Mouse (Mus musculus) 3134 (cell line): Measurements from ENCODE around the gene Zbtb48.

Experiments used
- DNase-seq: peaks from one replicate; pipeline ENCODE4 v3.0.0-alpha.2; 2011; ENCODE audit warnings: low spot score; ENCODE audit not compliant: insufficient read length; ENCODE audit errors: extremely low read depth

The Zbtb48 gene

GRCm38 (mm10) chr4:152029997-152030396 is 2.5 kb upstream of the Zbtb48 start:
- DNase-seq: no peak

- no peak for DNase-seq
Observed at GRCm38 (mm10) chr4:152029087-152029486, 1.6 kb upstream of the Zbtb48 start.

DNA sequence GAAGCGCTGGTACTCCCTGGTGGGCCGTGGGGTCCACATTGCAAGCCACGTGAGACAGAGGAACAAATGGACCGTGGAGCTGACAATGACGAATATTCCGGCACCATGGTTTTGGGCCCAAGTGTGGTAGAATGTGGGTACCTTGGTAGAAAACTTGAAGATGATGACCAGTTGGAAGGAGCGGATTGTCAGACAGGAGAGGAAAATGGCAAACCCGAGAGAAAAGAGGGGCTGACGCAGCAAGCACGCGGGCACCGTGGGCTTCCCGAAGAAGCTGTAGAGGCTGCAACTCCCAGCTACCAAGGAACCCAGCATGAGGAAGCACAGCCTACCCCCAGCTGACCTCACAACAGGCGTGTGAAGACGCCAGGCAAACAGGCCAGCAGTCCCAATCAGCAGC is 985 bp upstream of the Zbtb48 start:
- no peak for DNase-seq

- no peak for DNase-seq
Observed at GRCm38 (mm10) chr4:152026751-152027508, 541 bp downstream of the Zbtb48 start.

- DNase-seq: no peak
Observed at GRCm38 (mm10) chr4:152024525-152024924, 2.9 kb downstream of the Zbtb48 start.

DNA sequence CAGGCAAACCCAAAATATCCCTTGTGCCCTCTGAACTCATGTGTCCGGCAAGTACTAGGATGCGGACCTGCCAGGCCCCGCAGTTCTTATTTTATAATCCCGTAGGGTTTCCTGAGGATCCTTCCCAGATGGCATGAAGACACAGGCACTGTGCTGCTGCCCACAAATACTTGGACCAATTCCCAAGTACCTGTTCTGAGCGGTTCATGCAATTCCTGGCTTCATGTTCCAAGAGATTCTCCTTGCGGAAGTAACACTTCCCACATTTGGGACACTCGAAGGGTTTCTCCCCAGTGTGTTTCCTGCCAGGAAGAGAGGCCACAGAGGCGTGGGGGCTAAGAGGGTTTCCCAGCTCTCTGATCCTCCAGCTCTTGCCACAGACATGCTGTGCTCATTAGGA is 5.0 kb downstream of the Zbtb48 start:
- no peak for DNase-seq

DNA sequence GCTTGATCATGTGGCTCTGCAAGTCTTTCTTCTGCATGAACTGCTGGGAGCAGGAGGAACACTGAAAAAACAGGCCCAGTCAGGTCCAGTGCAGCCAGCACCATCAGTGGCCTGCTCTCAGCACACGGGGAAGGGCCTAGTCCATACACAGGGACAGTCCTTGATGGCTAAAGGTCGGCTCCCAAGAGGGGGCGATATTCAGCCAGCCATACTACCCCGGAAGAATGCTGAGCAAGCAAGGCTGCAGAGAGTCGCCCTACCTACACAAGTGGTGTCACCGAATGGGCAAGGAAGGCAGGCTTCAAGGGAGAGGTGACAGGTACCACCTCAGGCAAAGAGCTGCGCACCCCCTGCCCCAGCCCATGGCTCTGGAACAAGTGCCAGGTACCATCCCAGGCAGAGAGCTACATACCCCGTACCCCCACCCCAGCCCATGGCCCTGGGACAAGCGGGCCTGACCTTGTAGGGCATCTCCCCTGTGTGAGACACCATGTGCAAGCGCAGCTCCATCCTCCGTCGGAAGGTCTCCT is 5.8 kb downstream of the Zbtb48 start:
- no peak for DNase-seq

DNA sequence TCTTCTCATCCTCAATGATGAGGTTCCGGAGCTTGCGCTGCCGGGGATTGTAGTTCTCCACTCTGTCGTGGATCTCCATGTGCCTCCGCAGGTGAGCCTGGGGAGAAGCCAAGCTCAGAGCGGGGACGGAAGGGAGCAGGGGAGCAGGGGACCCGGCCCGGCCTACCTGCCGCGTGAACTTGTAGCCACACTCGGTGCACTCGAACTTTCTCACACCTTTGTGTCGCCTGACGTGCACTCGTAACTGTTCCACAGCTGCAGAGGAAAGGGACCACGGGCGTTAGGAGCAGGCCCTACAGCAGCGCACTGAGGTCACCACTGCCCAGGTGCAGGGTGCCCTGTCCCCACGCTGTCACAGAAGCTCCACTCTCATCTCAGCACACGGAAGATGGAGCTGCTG is 7.4 kb downstream of the Zbtb48 start:
- DNase-seq: no peak

DNA sequence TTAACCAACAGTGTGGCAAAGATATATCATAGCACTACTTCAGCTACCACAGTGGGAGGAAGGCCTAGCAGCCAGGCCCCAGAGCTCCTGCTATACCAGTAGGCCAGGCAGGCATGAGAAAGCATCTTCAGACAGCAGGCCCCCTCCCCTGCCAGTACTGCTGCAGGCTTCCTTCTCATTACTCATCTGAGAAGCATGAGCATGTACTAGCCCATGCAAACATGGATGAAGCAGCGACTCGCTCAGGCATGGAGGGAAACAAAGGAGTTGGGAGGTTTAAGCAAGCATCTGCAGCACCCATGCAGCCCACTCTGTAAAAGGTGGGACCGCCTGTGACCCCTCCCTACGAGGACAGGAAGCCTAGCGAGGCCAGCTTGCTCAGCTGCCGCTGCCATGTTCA is 8.4 kb downstream of the Zbtb48 start:
- DNase-seq: no peak

DNA sequence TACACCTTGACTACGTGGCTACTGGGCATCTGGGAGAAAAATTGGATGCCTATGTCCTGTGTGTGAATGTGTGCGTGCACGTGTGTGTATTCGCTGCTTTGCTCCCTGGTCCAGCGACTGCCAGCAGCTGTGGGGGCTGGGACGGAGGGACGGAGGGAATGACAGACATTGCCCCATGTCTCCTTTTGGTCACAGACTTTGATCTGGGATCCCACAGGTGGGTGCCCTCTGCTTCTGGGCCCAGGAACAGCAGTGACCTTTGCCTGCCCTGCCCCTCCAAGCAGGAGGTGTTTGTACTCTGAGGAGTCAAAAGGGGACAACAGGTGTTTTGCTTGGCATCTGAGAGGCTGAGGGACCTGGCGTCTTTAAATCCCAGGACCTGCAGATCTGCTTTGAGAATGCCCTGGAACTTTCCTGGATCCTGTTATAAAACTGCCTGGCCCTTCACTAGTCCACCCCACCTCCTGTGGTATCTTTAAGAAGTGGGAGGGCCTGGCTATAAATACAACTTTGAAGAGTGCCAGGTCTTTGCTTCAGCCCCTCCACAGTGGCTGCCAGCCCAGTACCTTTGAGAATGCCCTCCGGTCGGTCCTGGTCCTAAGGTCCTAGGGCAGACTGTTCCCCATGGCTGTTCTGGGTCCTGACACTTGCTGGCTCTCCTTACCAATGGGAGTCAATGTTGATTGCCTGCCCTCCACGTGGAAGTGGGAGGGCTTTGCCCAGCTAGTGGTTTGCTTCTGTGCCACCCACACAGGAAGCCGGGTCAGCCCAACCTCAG is 14.2 kb downstream of the Zbtb48 start:
- no peak for DNase-seq

DNA sequence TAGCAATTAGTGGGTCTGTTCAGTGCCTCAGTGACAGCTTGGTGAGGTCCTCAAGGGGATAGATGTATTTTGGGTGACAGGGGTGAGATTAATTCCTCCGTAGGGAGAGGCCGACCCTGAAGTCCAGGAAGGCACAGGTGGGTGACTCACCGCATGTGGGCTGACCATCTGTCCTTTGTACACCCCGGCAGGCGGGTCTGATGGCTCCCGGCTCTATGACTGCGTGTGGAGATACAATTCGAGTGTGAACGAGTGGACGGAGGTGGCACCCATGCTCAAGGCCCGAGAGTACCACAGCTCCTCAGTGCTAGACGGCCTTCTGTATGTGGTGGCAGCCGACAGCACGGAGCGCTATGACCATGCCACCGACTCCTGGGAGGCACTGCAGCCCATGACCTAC is 15.4 kb downstream of the Zbtb48 start:
- DNase-seq: no peak

DNA sequence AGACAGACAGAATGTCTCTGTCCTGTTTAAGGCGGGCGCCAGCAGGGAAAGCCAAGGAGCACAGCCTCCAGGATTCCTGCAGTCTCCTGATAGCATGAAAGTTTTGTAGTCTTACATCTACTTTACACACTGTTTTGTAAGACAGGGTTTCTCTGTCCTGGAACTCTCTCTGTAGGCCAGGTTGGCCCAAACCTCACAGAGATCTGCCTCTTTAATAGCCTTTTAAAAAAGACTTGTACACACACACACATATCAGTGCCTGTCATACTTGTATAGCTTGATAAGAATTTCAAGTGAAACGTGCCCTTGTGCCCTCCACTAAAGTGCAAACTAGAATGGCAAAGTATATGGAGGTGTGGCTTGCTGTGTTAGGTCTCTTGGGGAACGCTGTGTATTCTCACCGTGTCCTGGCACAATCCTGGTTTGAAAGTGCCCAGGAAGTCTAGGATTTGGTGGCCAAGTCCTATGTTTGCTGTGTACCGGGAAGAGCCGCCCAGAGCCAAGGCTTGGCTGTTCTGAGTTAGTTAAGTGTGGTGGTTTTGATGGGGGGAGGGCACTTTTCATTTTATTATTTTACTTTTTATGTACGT is 16.2 kb downstream of the Zbtb48 start:
- DNase-seq: no peak

DNA sequence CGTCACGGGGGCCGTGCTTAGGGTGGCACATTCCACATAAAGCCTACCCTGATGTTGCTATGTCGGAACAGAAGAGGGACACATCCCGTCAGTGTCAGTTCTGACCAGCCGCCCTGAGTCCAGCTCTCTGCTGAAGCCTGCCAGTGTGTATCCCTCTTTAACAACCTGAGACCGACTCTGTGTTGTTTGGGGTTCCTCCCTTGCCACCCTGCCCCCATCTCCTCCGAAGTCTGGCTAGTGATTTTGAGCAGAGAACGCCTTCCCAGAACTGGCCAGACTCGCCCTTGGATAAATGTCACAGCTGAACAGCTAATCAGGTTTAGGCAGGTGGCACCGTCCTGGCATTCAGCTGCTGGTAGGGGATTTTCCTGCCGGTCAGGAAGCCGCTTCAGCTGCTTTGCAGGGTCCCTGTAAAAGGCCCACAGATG is 16.8 kb downstream of the Zbtb48 start:
- DNase-seq: no peak

GRCm38 (mm10) chr4:152010091-152010706 is 17.3 kb downstream of the Zbtb48 start:
- peak; percentile 83 for DNase-seq

DNA sequence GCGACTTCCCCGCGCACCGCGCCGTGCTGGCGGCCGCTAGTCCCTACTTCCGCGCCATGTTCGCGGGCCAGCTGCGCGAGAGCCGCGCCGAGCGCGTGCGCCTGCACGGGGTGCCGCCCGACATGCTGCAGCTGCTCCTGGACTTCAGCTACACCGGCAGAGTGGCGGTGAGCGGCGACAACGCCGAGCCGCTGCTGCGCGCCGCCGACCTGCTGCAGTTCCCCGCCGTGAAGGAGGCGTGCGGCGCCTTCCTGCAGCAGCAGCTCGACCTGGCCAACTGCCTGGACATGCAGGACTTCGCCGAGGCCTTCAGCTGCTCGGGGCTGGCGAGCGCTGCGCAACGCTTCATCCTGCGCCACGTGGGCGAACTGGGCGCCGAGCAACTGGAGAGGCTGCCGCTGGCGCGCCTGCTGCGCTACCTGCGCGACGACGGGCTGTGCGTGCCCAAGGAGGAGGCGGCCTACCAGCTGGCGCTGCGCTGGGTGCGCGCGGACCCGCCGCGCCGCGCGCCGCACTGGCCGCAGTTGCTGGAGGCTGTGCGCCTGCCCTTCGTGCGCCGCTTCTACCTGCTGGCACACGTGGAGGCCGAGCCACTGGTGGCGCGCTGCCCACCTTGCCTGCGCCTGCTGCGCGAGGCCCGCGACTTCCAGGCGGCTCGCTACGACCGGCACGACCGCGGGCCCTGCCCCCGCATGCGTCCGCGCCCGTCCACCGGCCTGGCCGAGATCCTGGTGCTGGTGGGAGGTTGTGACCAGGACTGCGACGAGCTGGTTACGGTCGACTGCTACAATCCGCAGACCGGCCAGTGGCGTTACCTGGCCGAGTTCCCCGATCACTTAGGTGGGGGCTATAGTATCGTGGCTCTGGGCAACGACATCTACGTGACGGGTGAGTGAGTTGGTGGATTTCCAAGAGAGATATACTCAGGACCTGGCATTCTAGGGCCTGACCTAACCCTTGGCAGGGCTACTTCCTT is 18.1 kb downstream of the Zbtb48 start:
- DNase-seq: peak; percentile 78

DNA sequence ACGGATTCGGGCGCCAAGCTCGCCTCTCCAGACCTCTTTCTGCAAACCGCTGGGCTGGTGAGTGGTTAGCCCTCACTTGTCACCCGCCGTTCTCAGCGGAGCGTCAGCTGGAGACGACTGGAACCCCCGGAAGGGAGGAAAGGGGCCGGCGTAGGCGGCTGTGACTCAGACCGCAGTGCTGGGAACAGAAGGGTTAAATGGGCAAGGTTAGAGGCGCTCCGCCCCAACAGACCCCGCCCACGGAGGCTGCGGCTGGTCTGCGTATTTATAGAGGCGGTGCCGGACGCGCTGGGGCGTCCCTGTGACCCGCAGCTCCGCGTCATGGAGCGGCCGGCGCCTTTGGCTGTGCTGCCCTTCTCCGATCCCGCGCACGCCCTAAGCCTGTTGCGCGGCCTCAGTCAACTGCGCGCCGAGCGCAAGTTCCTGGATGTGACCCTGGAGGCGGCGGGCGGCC is 18.8 kb downstream of the Zbtb48 start, which contains the start of gene Klhl21:
Gene Klhl21 (plus strand): TSS at position 182 of the 454 bp plus-strand sequence.
- DNase-seq: peak; percentile 89

DNA sequence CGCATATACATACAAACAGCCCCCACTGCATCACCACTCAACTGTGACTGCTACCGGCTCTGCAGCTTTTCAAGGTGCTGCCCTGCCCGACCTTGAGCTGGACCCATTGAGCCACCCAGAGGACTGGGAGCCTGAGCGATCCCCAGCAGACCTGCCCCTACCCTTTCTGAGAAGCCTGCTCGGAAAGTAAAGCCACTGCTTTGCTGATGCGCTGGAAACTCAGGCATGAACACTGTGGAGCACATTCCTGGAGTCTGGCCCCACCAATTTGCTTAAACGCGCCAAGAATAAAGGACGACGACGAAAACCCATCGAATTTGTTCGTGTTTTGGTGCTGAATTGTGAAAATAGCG is 19.3 kb downstream of the Zbtb48 start:
- DNase-seq: no peak

DNA sequence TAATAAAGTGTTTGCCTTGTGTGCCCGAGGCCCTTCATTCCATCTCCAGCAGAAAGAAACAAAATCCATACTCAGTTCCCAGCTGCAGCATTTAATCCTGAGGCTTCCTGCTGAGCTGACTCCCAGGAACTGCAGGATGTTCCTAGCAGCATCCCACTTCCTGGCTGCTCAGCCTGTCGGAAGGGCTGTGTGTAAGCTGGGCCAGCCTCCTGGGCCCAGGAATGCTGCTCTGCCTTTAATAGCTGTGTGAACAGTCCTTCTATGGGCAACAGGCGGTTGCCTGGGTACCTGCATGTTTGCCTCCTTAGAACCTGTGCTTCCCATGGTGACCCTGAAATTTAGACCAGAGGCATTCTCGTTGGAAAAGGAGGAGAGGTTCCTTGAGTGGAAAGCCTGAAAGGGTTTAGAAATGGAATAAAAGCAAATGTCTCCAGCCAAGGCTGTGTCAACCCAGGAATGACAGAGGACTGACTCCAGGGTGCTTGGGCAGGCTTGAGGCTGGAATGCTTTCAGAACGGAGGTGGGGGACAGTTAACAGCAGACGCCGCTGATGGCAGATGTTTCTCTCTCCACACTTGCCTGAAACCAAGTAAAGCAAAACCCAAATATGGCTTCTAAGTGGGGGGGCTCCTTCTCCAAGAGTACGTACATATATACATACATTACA is 19.9 kb downstream of the Zbtb48 start:
- DNase-seq: peak; percentile 45

GRCm38 (mm10) chr4:152006812-152007211 is 20.7 kb downstream of the Zbtb48 start:
- DNase-seq: no peak
